Mouse (Mus musculus) hindbrain, embryonic 15.5 days (tissue): Measurements from ENCODE around the gene Mylpf. TPM values are rescaled to one million over a fixed set of nuclear protein-coding genes. Genes with fewer than 3 reads are reported as not detected.
A peak's percentile ranks its signal among the peaks of the same experiment; 100 is the strongest.
"Not testable (repeated sequence)": the region's sequence is repeated elsewhere in the genome, so short reads cannot be mapped to it uniquely, and the experiment has no call there.

Experiments used
- ATAC-seq: fragments of 200-750 bp; cut with Nextera tagmentation; 2 replicates; pipeline ENCODE4 v1.8.0; 2017; ENCODE audit warnings: low read depth, moderate number of reproducible peaks, moderate TSS enrichment; ENCODE audit not compliant: low FRiP score
- H3K27ac ChIP-seq: fragments of 300-500 bp; sonication (generic); replicated peaks from 2 replicates; pipeline ENCODE4 v1.5.1; 2015; ENCODE audit warnings: mild to moderate bottlenecking, inconsistent platforms
- H3K27me3 ChIP-seq: fragments of 300-500 bp; sonication (generic); 2 replicates; pipeline ENCODE4 v1.6.1; 2015; ENCODE audit warnings: control low read depth, inconsistent platforms
- H3K36me3 ChIP-seq: fragments of 300-500 bp; sonication (generic); 2 replicates; pipeline ENCODE4 v1.6.1; 2015; ENCODE audit warnings: control low read depth, inconsistent platforms
- H3K4me1 ChIP-seq: fragments of 300-500 bp; sonication (generic); replicated peaks from 2 replicates; pipeline ENCODE4 v1.6.1; 2015; ENCODE audit warnings: control low read depth, inconsistent platforms
- H3K4me2 ChIP-seq: fragments of 300-500 bp; sonication (generic); 2 replicates; pipeline ENCODE4 v1.6.1; 2015; ENCODE audit warnings: moderate library complexity, mild to moderate bottlenecking, inconsistent platforms
- H3K4me3 ChIP-seq: fragments of 300-500 bp; sonication (generic); 2 replicates; pipeline ENCODE4 v1.5.1; 2015; ENCODE audit warnings: mild to moderate bottlenecking, inconsistent platforms
- H3K9ac ChIP-seq: fragments of 300-500 bp; sonication (generic); 2 replicates; pipeline ENCODE4 v1.6.1; 2015; ENCODE audit warnings: inconsistent platforms
- H3K9me3 ChIP-seq: fragments of 300-500 bp; sonication (generic); 2 replicates; pipeline ENCODE4 v1.6.1; 2016; ENCODE audit warnings: control low read depth, inconsistent platforms
- WGBS: fragments of 180-500 bp; shearing (Covaris S2); methylation state at CpG from one replicate; pipeline ENCODE4 v1.1.7; 2015; 5-methylcytosine and 5-hydroxymethylcytosine counted together
- polyA plus RNA-seq: library from polyadenylated mRNA; unstranded; fragments of >200 nt; fragmentation: Nextera tagmentation; extraction: Ambion mirVana; gene quantifications from 2 replicates; pipeline ENCODE4 v1.2.1, GENCODE M21; 2015

Gene Mylpf
- polyA plus RNA-seq, 1 experiment from 2014 or later, result 4.9 TPM

GRCm38 (mm10) chr7:127233368-127233749, 24.7 kb downstream of the Mylpf start:
- no peaks in the 10 kb centered on the region for H3K9me3 ChIP-seq
- peaks cover 41% of the 10 kb centered on the region for H3K4me1 ChIP-seq
- H3K9ac ChIP-seq, result peak overlapping the region; percentile 94
- peak; percentile 58 for ATAC-seq
- peak overlapping the region; percentile 86 for H3K4me3 ChIP-seq
- H3K4me2 ChIP-seq, result peak overlapping the region; percentile 81
- H3K27ac ChIP-seq, result peak overlapping the region; percentile 96
- H3K27me3 ChIP-seq, result no peaks in the 10 kb centered on the region
- 0% methylated on average over 26 of the region's 27 CpGs for WGBS
- H3K36me3 ChIP-seq, result peaks cover 31% of the 10 kb centered on the region

DNA sequence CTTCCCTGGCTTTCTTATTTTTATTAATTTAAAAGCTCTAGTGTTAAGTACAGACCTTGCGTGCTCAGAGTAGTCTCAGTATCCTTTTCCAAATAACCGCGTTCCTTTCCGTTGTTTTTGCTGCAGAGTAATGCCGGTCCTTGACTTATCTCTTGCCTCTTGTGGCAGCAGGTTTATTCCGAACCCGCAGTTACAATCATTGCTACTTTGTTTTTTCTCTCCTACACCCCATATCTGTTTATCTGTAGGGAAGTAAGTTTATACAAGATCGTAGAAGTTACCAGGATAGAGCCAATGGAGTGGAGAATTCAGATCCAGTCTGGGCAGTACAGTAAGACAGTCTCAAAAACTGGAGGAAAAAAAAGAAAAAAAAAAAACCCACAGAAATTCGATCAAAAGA, 25.1 kb downstream of the Mylpf start:
- no peak for ATAC-seq
- Histone ChIP-seq H3K4me3 (peak overlapping the region; percentile 86), H3K9ac (peak overlapping the region; percentile 94), H3K9me3 (no peaks in the 10 kb centered on the region), H3K27ac (peak overlapping the region; percentile 96), H3K27me3 (no peaks in the 10 kb centered on the region), H3K4me2 (peak overlapping the region; percentile 81), H3K36me3 (peaks cover 35% of the 10 kb centered on the region), H3K4me1 (peaks cover 41% of the 10 kb centered on the region)
- WGBS, result 4% methylated on average over 9 of the region's 9 CpGs

- Histone ChIP-seq H3K4me3 (no peak overlapping the region), H3K27me3 (no peaks in the 10 kb centered on the region), H3K27ac (no peak overlapping the region), H3K36me3 (peaks cover 40% of the 10 kb centered on the region), H3K9ac (no peak overlapping the region), H3K4me2 (peak overlapping the region; percentile 81), H3K9me3 (no peaks in the 10 kb centered on the region), H3K4me1 (peaks cover 39% of the 10 kb centered on the region)
- 92% methylated on average over 2 of the region's 2 CpGs for WGBS
- no peak for ATAC-seq
Observed at GRCm38 (mm10) chr7:127234777-127235176, 26.1 kb downstream of the Mylpf start.

DNA sequence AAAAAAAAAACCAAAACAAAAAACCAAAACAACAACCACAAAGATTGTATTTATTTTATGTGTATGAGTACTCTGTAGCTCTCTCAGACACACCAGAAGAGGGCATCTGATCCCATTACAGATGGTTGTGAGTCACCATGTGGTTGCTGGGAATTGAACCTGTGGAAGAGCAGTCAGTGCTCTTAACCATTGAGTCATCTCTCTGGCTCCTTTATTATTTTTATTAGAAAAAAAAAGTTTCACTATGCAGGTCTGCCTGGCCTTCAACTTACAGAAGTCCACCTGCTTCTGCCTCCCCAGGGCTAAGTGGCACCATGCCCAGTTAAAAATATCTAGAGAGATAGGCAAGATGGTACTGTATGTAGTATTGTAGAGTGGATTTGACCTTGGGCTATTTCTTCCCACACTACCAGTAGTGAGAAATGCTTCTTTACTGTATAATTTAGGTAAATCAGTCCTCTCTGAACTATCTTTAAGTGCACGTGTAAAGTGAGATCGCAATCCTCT, 34.7 kb downstream of the Mylpf start:
- peaks cover 28% of the 10 kb centered on the region for H3K4me1 ChIP-seq
- no peaks in the 10 kb centered on the region for H3K9me3 ChIP-seq
- peak overlapping the region; percentile 90; the same call in 1 of the 2 replicates for H3K9ac ChIP-seq
- H3K27me3 ChIP-seq, result no peaks in the 10 kb centered on the region
- 43% methylated on average over 2 of the region's 2 CpGs for WGBS
- H3K4me2 ChIP-seq, result peak overlapping the region; percentile 60
- H3K4me3 ChIP-seq, result peak overlapping the region; percentile 81
- peaks cover 8% of the 10 kb centered on the region for H3K36me3 ChIP-seq
- H3K27ac ChIP-seq, result peak overlapping the region; percentile 86
- ATAC-seq, result no peak

DNA sequence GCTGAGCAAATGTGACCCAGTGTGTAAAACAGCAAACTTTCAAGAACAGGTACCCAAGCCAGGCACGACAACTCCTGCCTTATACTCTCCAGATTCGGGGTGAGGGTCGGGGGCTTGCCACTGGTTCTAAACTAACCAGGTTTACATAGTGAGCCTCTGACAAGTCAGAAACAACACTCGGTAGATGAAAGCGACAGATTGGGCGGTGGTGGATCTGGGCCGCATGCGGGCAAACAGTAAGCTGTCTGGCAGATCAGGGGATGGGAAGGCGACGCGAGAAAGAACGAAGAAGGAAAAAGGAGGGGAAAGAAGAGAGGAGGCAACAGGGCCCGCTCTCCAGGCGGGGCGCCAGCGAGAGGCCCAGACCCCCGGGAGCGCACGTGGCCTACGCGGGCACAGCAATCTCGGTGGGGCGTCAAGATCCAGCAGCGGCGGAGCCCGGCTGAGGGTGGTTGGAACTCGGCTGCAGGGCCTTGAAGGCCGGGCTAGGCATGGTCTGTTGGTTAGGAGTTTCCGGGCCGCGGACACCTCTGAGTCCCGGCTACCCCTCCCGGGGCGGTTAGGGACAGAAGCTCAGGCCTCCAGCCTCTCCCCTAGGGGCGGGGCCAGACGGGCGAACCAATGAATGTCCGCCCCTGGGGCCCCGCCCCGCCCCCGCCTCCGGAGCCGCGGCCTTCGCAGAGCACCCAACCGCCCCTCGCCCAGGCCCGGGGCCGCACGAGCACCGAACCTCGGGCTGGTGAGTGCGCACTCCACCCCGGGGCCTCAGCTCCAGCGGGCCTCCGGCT, 35.4 kb downstream of the Mylpf start, which contains the start of gene Zfp771:
Gene Zfp771, plus strand, starts transcription at position 405 of the 788 bp plus-strand sequence.
- peak; percentile 94 for ATAC-seq
- Histone ChIP-seq H3K9me3 (no peaks in the 10 kb centered on the region), H3K36me3 (peaks cover 2% of the 10 kb centered on the region; the same call in 1 of the 2 replicates), H3K4me2 (peak within 1 kb of the TSS; percentile 60), H3K9ac (peak within 1 kb of the TSS; percentile 90), H3K4me1 (peaks cover 28% of the 10 kb centered on the region), H3K27me3 (no peaks in the 10 kb centered on the region), H3K27ac (peak within 1 kb of the TSS; percentile 86), H3K4me3 (peak within 1 kb of the TSS; percentile 81)
- 1% methylated on average over 54 of the region's 56 CpGs for WGBS

- H3K27me3 ChIP-seq, result no peaks in the 10 kb centered on the region
- H3K36me3 ChIP-seq, result peaks cover 4% of the 10 kb centered on the region; the same call in 1 of the 2 replicates
- H3K9me3 ChIP-seq, result no peaks in the 10 kb centered on the region
- WGBS, result 10% methylated on average over 30 of the region's 33 CpGs
- peak; percentile 74 for ATAC-seq
- peak overlapping the region; percentile 86 for H3K27ac ChIP-seq
- peak overlapping the region; percentile 81 for H3K4me3 ChIP-seq
- H3K9ac ChIP-seq, result peak overlapping the region; percentile 90
- H3K4me1 ChIP-seq, result peaks cover 28% of the 10 kb centered on the region
- peak overlapping the region; percentile 60 for H3K4me2 ChIP-seq
Observed at GRCm38 (mm10) chr7:127244658-127245510, 36.2 kb downstream of the Mylpf start.

- not testable (repeated sequence) for ATAC-seq, H3K4me3 ChIP-seq, H3K27me3 ChIP-seq, H3K9me3 ChIP-seq, H3K9ac ChIP-seq, H3K27ac ChIP-seq, H3K4me2 ChIP-seq, H3K36me3 ChIP-seq
- 93% methylated on average over 8 of the region's 8 CpGs for WGBS
- peaks cover 29% of the 10 kb centered on the region for H3K4me1 ChIP-seq
Observed at GRCm38 (mm10) chr7:127250511-127250910, 41.8 kb downstream of the Mylpf start.

GRCm38 (mm10) chr7:127252414-127252813, 43.7 kb downstream of the Mylpf start:
- Histone ChIP-seq H3K36me3 (peaks cover 4% of the 10 kb centered on the region; the same call in 1 of the 2 replicates), H3K9me3 (no peaks in the 10 kb centered on the region), H3K27me3 (no peaks in the 10 kb centered on the region), H3K9ac (no peak overlapping the region), H3K4me1 (peaks cover 16% of the 10 kb centered on the region), H3K4me2 (no peak overlapping the region), H3K4me3 (no peak overlapping the region), H3K27ac (no peak overlapping the region)
- ATAC-seq, result no peak
- WGBS, result 86% methylated on average over 2 of the region's 2 CpGs

GRCm38 (mm10) chr7:127253341-127253740, 44.7 kb downstream of the Mylpf start:
- Histone ChIP-seq H3K9ac (peak overlapping the region; percentile 67), H3K36me3 (peaks cover 4% of the 10 kb centered on the region; the same call in 1 of the 2 replicates), H3K27me3 (no peaks in the 10 kb centered on the region), H3K4me2 (peak overlapping the region; percentile 95), H3K27ac (peak overlapping the region; percentile 94), H3K4me1 (peaks cover 16% of the 10 kb centered on the region), H3K4me3 (peak overlapping the region; percentile 55), H3K9me3 (no peaks in the 10 kb centered on the region)
- ATAC-seq, result no peak
- 81% methylated on average over 6 of the region's 6 CpGs for WGBS

GRCm38 (mm10) chr7:127253821-127254769, 45.4 kb downstream of the Mylpf start:
- peak overlapping the region; percentile 55 for H3K4me3 ChIP-seq
- ATAC-seq, result peak; percentile 97
- H3K36me3 ChIP-seq, result peaks cover 4% of the 10 kb centered on the region; the same call in 1 of the 2 replicates
- H3K9me3 ChIP-seq, result no peaks in the 10 kb centered on the region
- 1% methylated on average over 130 of the region's 136 CpGs for WGBS
- peak overlapping the region; percentile 95 for H3K4me2 ChIP-seq
- peak overlapping the region; percentile 80 for H3K9ac ChIP-seq
- peak overlapping the region; percentile 94 for H3K27ac ChIP-seq
- H3K4me1 ChIP-seq, result peaks cover 18% of the 10 kb centered on the region
- H3K27me3 ChIP-seq, result no peaks in the 10 kb centered on the region

- Histone ChIP-seq H3K4me2 (peak overlapping the region; percentile 95), H3K4me1 (peaks cover 27% of the 10 kb centered on the region), H3K27ac (peak overlapping the region; percentile 94), H3K27me3 (no peaks in the 10 kb centered on the region), H3K36me3 (no peaks in the 10 kb centered on the region), H3K9ac (peak overlapping the region; percentile 80), H3K9me3 (no peaks in the 10 kb centered on the region), H3K4me3 (peak overlapping the region; percentile 55)
- 31% methylated on average over 4 of the region's 4 CpGs for WGBS
- ATAC-seq, result no peak
Observed at GRCm38 (mm10) chr7:127255008-127255407, 46.3 kb downstream of the Mylpf start.
